Mouse (Mus musculus): Measurements from ENCODE around the gene Lars2. TPM values are rescaled to one million over a fixed set of nuclear protein-coding genes. Genes with fewer than 3 reads are reported as not detected.

The Lars2 gene
- polyA plus RNA-seq, 1 experiment from 2014 or later: 999 TPM

GRCm38 (mm10) chr9:123456634-123457602 lies 90.2 kb downstream of the Lars2 start:
- H3K4me3 ChIP-seq (replicated peaks): no peak overlapping the region
- WGBS: 67% methylated on average over 9 of the region's 9 CpGs

GRCm38 (mm10) chr9:123457603-123458002 lies 90.9 kb downstream of the Lars2 start:
- no peak overlapping the region for H3K27ac ChIP-seq
- no peak overlapping the region for H3K9ac ChIP-seq (replicated peaks)
- peaks cover 3% of the 10 kb centered on the region for H3K9me3 ChIP-seq
- no peaks in the 10 kb centered on the region for H3K4me1 ChIP-seq (replicated peaks)
- peaks cover 40% of the 10 kb centered on the region for H3K36me3 ChIP-seq
- no peaks in the 10 kb centered on the region for H3K27me3 ChIP-seq
- H3K4me3 ChIP-seq (replicated peaks): no peak overlapping the region
- no peak for ATAC-seq
- 59% methylated on average over 2 of the region's 2 CpGs for WGBS
- H3K4me2 ChIP-seq (replicated peaks): no peak overlapping the region

More at GRCm38 (mm10) chr9:123456634-123457602, 90.2 kb downstream of the Lars2 start:
- Histone ChIP-seq H3K9me3 (peaks cover 3% of the 10 kb centered on the region), H3K4me2 (replicated peaks) (no peak overlapping the region), H3K27me3 (no peaks in the 10 kb centered on the region), H3K27ac (no peak overlapping the region), H3K4me1 (replicated peaks) (no peaks in the 10 kb centered on the region), H3K36me3 (peaks cover 40% of the 10 kb centered on the region), H3K9ac (replicated peaks) (no peak overlapping the region)
- no peak for ATAC-seq

GRCm38 (mm10) chr9:123467141-123467620 lies 100.5 kb downstream of the Lars2 start:
- Histone ChIP-seq H3K27ac (no peak overlapping the region), H3K9ac (replicated peaks) (no peak overlapping the region), H3K9me3 (no peaks in the 10 kb centered on the region), H3K4me3 (replicated peaks) (no peak overlapping the region), H3K4me1 (replicated peaks) (no peaks in the 10 kb centered on the region), H3K27me3 (no peaks in the 10 kb centered on the region), H3K4me2 (replicated peaks) (no peak overlapping the region), H3K36me3 (0 out of 2 replicates have a peak, but pooled peaks cover 4% of the 10 kb centered on the region)
- WGBS: 58% methylated on average over 4 of the region's 4 CpGs
- no peak for ATAC-seq

GRCm38 (mm10) chr9:123468406-123469085 lies 101.8 kb downstream of the Lars2 start:
- WGBS: 76% methylated on average over 5 of the region's 5 CpGs

DNA sequence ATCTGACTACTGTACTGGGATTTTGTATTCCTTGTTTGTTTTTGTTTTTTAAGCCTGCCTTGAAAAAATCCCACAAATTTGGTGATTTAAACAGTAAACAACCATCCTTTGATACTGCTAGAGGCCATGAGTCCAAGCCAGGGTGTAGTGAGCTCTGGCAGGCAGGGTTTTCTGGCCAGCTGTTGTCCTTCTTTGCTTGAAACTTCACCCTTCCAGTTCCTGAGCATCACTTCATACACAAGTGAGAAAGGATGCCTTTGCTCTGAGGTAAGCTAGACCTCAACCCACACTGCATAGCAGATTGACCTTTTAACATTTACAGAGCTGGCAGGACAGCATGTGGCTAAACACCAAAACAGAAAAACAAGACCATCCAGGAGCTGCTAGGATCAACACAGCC lies 102.4 kb downstream of the Lars2 start:
- Histone ChIP-seq H3K4me3 (replicated peaks) (no peak overlapping the region), H3K9ac (replicated peaks) (no peak overlapping the region), H3K27ac (no peak overlapping the region), H3K4me2 (replicated peaks) (no peak overlapping the region), H3K4me1 (replicated peaks) (no peaks in the 10 kb centered on the region), H3K9me3 (no peaks in the 10 kb centered on the region), H3K27me3 (no peaks in the 10 kb centered on the region), H3K36me3 (no peaks in the 10 kb centered on the region)
- ATAC-seq: no peak

More at GRCm38 (mm10) chr9:123468406-123469085, 101.8 kb downstream of the Lars2 start:
- Histone ChIP-seq H3K27me3 (no peaks in the 10 kb centered on the region), H3K9me3 (no peaks in the 10 kb centered on the region), H3K27ac (no peak overlapping the region), H3K4me2 (replicated peaks) (no peak overlapping the region), H3K4me1 (replicated peaks) (no peaks in the 10 kb centered on the region), H3K4me3 (replicated peaks) (no peak overlapping the region), H3K9ac (replicated peaks) (no peak overlapping the region), H3K36me3 (0 out of 2 replicates have a peak, but pooled peaks cover under 1% of the 10 kb centered on the region)
- no peak for ATAC-seq

GRCm38 (mm10) chr9:123473377-123473776 lies 106.7 kb downstream of the Lars2 start:
- Histone ChIP-seq H3K9me3 (no peaks in the 10 kb centered on the region), H3K27me3 (no peaks in the 10 kb centered on the region), H3K9ac (replicated peaks) (no peak overlapping the region), H3K27ac (no peak overlapping the region), H3K36me3 (no peaks in the 10 kb centered on the region), H3K4me3 (replicated peaks) (no peak overlapping the region), H3K4me1 (replicated peaks) (no peaks in the 10 kb centered on the region; the same call in 1 of the 2 replicates), H3K4me2 (replicated peaks) (no peak overlapping the region)
- no peak for ATAC-seq

- H3K4me1 ChIP-seq (replicated peaks): peaks cover 19% of the 10 kb centered on the region
- no peaks in the 10 kb centered on the region for H3K36me3 ChIP-seq
- no peak overlapping the region for H3K4me3 ChIP-seq (replicated peaks)
- no peak overlapping the region for H3K27ac ChIP-seq
- no peak for ATAC-seq
- no peak overlapping the region for H3K9ac ChIP-seq (replicated peaks)
- H3K9me3 ChIP-seq: no peaks in the 10 kb centered on the region
- 80% methylated on average over 1 of the region's 1 CpGs for WGBS
- no peaks in the 10 kb centered on the region for H3K27me3 ChIP-seq
- no peak overlapping the region for H3K4me2 ChIP-seq (replicated peaks)
Observed at GRCm38 (mm10) chr9:123475569-123475968, 108.8 kb downstream of the Lars2 start.

DNA sequence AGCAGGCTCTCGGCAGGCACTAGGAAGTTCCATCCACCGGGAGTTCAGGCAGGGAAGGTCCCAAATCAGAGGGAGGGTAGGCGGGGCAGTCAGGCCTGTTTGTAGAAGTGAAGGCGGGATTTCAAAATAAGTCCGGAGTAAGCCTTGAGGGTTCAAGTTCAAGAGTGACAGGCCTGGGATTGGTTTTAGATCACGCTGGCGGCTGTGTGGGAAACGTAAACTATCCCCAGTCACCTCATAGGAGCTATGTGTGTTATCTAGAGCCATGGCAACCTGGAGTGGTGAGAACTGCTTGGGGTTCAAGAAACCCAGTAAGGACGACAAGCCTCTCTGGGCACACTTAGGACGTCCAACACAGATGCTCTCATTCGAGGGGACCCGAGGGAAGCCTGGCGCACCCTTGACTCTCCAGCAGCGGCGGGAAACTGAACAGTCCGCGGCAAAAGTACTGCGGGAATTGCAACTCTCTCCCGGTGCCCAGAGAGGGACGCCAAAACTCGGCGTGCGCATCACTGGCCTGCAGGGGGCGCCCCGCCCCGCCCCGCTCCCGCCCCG lies 111.4 kb downstream of the Lars2 start:
- ATAC-seq: peak; percentile 83
- Histone ChIP-seq H3K4me2 (replicated peaks) (peak overlapping the region; percentile 63), H3K27ac (no peak overlapping the region), H3K4me1 (replicated peaks) (peaks cover 42% of the 10 kb centered on the region), H3K9ac (replicated peaks) (0 out of 2 replicates have a peak overlapping the region, but pooled peaks have one; percentile 2), H3K9me3 (no peaks in the 10 kb centered on the region), H3K4me3 (replicated peaks) (peak overlapping the region; percentile 62), H3K36me3 (no peaks in the 10 kb centered on the region), H3K27me3 (no peaks in the 10 kb centered on the region)
- WGBS: 1% methylated on average over 17 of the region's 29 CpGs

DNA sequence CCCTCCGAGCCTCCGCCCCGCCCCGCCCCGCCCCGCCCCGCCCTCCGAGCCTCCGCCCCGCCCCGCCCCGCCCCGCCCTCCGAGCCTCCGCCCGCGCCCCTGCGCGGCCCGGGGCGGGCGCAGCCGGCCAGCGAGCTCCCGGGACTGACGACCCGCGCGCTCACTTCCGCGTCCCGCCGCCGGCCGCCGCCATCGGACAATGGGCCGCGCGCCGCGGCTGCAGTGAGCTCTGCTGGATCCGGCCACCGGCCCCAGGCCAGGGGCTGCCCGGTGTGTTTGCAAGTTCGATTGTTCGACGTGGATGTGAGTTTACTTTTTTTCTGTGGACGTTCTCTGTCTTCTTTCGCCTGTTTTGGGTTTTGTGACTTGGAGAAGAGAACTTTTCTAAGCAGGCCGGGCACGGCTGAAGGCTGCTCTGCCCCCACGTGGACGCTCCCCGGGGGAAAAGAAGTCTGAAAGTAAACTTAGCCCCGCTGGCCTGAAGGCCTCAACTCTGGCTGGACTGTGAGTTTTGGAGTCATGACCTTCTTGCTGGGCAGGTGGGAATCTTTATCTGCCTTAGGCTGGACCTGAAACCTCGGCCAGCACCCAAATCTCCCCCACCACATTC lies 112.0 kb downstream of the Lars2 start, which contains the start of gene Limd1:
Gene Limd1 (plus strand): TSS at position 121 of the 610 bp plus-strand sequence.
- H3K4me3 ChIP-seq (replicated peaks): peak within 1 kb of the TSS; percentile 62
- peak within 1 kb of the TSS; percentile 69 for H3K9ac ChIP-seq (replicated peaks)

GRCm38 (mm10) chr9:123479196-123479669 lies 112.5 kb downstream of the Lars2 start:
- Histone ChIP-seq H3K4me2 (replicated peaks) (peak overlapping the region; percentile 63), H3K27ac (no peak overlapping the region), H3K4me1 (replicated peaks) (peaks cover 48% of the 10 kb centered on the region), H3K27me3 (no peaks in the 10 kb centered on the region), H3K9me3 (no peaks in the 10 kb centered on the region), H3K36me3 (no peaks in the 10 kb centered on the region), H3K9ac (replicated peaks) (peak overlapping the region; percentile 69), H3K4me3 (replicated peaks) (peak overlapping the region; percentile 62)
- 16% methylated on average over 17 of the region's 17 CpGs for WGBS
- ATAC-seq: peak; percentile 55

More for the DNA sequence above, 112.0 kb downstream of the Lars2 start, which contains the start of gene Limd1:
- WGBS: under 1% methylated on average over 15 of the region's 57 CpGs
- no peaks in the 10 kb centered on the region for H3K36me3 ChIP-seq
- H3K27me3 ChIP-seq: no peaks in the 10 kb centered on the region
- no peak within 1 kb of the TSS; the same call in 1 of the 2 replicates for H3K27ac ChIP-seq
- H3K9me3 ChIP-seq: no peaks in the 10 kb centered on the region
- peak; percentile 82 for ATAC-seq
- peak within 1 kb of the TSS; percentile 63 for H3K4me2 ChIP-seq (replicated peaks)
- H3K4me1 ChIP-seq (replicated peaks): peaks cover 48% of the 10 kb centered on the region

DNA sequence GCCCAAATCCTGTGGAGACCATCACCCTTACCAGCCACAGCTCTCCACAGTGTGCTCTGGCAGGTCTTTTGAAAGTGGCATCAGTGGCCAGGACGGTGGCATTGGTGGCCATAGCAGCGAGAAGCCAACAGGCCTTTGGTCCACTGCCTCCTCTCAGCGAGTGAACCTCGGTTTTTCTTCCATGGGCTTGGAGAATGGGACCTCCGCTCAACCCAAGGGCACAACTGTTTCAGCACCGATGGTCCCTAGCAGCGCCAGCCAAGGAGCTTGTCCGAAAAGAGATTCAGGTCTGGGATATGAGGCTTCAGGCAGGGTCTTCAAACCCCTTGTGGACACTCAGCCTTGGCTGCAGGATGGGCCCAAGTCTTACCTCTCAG lies 113.1 kb downstream of the Lars2 start:
- ATAC-seq: no peak
- Histone ChIP-seq H3K9ac (replicated peaks) (peak overlapping the region; percentile 69), H3K9me3 (no peaks in the 10 kb centered on the region)

More for the DNA sequence above, 113.1 kb downstream of the Lars2 start:
- H3K36me3 ChIP-seq: no peaks in the 10 kb centered on the region
- H3K4me2 ChIP-seq (replicated peaks): peak overlapping the region; percentile 63
- H3K27me3 ChIP-seq: no peaks in the 10 kb centered on the region
- H3K4me3 ChIP-seq (replicated peaks): peak overlapping the region; percentile 62
- 95% methylated on average over 8 of the region's 8 CpGs for WGBS
- H3K4me1 ChIP-seq (replicated peaks): peaks cover 48% of the 10 kb centered on the region
- H3K27ac ChIP-seq: no peak overlapping the region

Measured in midbrain, embryonic 13.5 days (tissue).